Mouse (Mus musculus) C2C12 (cell line): ENCODE data around the gene Acacb.

ENCODE experiments used
- CEBPB ChIP-seq: IDR thresholded peaks from one replicate; pipeline ENCODE4 v1.6.1; 2011; ENCODE audit warnings: low read depth, mild to moderate bottlenecking, control low read depth, moderate library complexity
- CTCF ChIP-seq: IDR thresholded peaks from one replicate; pipeline ENCODE4 v1.5.1; 2011; ENCODE audit not compliant: control insufficient read depth, insufficient read depth, insufficient read length
- FOSL1 ChIP-seq: IDR thresholded peaks from one replicate; pipeline ENCODE4 v1.8.0; 2011; ENCODE audit warnings: mild to moderate bottlenecking, low read length; ENCODE audit not compliant: poor library complexity, insufficient read depth, severe bottlenecking
- MAX ChIP-seq: IDR thresholded peaks from one replicate; pipeline ENCODE4 v1.6.1; 2011; ENCODE audit warnings: mild to moderate bottlenecking, control low read depth
- USF1 ChIP-seq: IDR thresholded peaks from one replicate; pipeline ENCODE4 v1.6.1; 2011; ENCODE audit warnings: low read depth, mild to moderate bottlenecking, control low read depth, moderate library complexity

DNA sequence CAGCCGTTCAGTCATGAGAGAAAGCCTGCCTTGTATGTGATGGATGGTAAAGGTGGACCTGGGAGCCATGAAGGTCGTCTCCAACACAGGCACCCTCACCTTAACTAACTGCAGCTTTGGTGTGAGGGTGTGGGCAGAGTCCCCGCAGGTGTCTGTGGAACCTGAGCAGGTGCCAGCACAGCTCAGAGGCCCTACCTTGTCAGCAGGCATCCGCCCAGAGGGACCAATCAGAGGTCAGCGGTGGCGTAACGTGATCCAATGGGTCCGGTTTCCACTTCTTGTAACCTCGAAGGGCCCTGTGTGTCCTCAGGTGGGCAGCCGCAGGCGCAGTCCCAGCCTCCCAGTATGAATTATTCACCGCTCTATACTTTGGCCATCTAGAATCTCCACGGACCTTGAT is 142.5 kb downstream of the Acacb start, which contains the start of gene Myo1h:
- TF ChIP-seq CTCF (no peak), MAX (no peak), USF1 (no peak), FOSL1 (no peak), CEBPB (no peak)
